Mouse (Mus musculus) ES-Bruce4 (cell line): ENCODE measurements around the gene Samd4b.

Source experiments
- CTCF ChIP-seq: IDR thresholded peaks from one replicate; pipeline ENCODE4 v1.8.1; 2011; ENCODE audit warnings: low read depth, low read length
- POLR2A ChIP-seq: IDR thresholded peaks from one replicate; pipeline ENCODE4 v1.8.1; 2011; ENCODE audit warnings: low read length; ENCODE audit not compliant: insufficient read depth

DNA sequence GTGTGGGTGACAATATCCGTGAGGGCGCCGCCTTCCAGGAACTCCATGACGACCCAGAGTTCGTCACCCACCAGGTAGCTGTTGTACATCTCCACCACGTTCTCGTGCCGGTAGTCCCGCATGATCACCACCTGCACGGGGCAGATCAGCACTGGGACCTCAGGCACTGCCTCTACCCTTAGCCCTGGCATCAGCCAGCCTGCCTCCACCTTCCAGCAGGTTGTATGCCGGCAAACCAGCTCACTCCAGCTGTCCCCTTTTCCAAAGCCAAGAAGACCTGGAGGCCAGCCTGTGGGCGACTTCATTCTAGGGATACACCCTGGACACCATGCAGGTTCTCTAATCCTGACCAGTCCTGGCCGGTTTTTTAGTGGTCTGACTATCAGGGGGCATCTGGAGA, 35.0 kb downstream of the Samd4b start:
- no peak for TF ChIP-seq CTCF
- TF ChIP-seq POLR2A: no peak
